Mouse (Mus musculus) midbrain, embryonic 16.5 days (tissue): ENCODE data around the gene Gm5136. TPM values are rescaled to one million over a fixed set of nuclear protein-coding genes. Genes with fewer than 3 reads are reported as not detected.

Experiments
- ATAC-seq: fragments of 200-750 bp; cut with Nextera tagmentation; 2 replicates; pipeline ENCODE4 v1.8.0; 2017; ENCODE audit warnings: moderate TSS enrichment
- H3K27ac ChIP-seq: fragments of 300-500 bp; sonication (generic); 2 replicates; pipeline ENCODE4 v1.5.1; 2014; ENCODE audit warnings: mild to moderate bottlenecking, low read length, mixed read lengths
- H3K27me3 ChIP-seq: fragments of 300-500 bp; sonication (generic); 2 replicates; pipeline ENCODE4 v1.6.1; 2014; ENCODE audit warnings: low read depth, low read length, mixed read lengths; ENCODE audit not compliant: control insufficient read depth, insufficient read depth
- H3K36me3 ChIP-seq: fragments of 300-500 bp; sonication (generic); 2 replicates; pipeline ENCODE4 v1.6.1; 2014; ENCODE audit warnings: mild to moderate bottlenecking, low read length, moderate library complexity, mixed read lengths; ENCODE audit not compliant: control insufficient read depth, insufficient read depth
- H3K4me1 ChIP-seq: fragments of 300-500 bp; sonication (generic); 2 replicates; pipeline ENCODE4 v1.6.1; 2014; ENCODE audit warnings: mild to moderate bottlenecking, low read length, mixed read lengths; ENCODE audit not compliant: control insufficient read depth, insufficient read depth
- H3K4me2 ChIP-seq: fragments of 300-500 bp; sonication (generic); 2 replicates; pipeline ENCODE4 v1.6.1; 2014; ENCODE audit warnings: mild to moderate bottlenecking, low read length, mixed read lengths
- H3K4me3 ChIP-seq: fragments of 300-500 bp; sonication (generic); 2 replicates; pipeline ENCODE4 v1.5.1; 2014; ENCODE audit warnings: low read depth, mild to moderate bottlenecking, low read length, moderate library complexity, mixed read lengths
- H3K9ac ChIP-seq: fragments of 300-500 bp; sonication (generic); 2 replicates; pipeline ENCODE4 v1.6.1; 2014; ENCODE audit warnings: low read depth, low read length, mixed read lengths
- H3K9me3 ChIP-seq: fragments of 300-500 bp; sonication (generic); replicated peaks from 2 replicates; pipeline ENCODE4 v1.6.1; 2014; ENCODE audit warnings: mild to moderate bottlenecking, low read length, mixed read lengths; ENCODE audit not compliant: control insufficient read depth, poor library complexity, severe bottlenecking
- WGBS: fragments of 180-500 bp; shearing (Covaris S2); extraction: QIAGEN DNeasy Blood & Tissue Kit; methylation state at CpG from one replicate; pipeline ENCODE4 v1.1.7; 2014; 5-methylcytosine and 5-hydroxymethylcytosine counted together
- polyA plus RNA-seq: library from polyadenylated mRNA; unstranded; fragments of >200 nt; fragmentation: Nextera tagmentation; extraction: Ambion mirVana; gene quantifications from 2 replicates; pipeline ENCODE4 v1.2.1, GENCODE M21; 2015

Gm5136 gene
- polyA plus RNA-seq, 1 experiment from 2014 or later, result 0.39 TPM

DNA sequence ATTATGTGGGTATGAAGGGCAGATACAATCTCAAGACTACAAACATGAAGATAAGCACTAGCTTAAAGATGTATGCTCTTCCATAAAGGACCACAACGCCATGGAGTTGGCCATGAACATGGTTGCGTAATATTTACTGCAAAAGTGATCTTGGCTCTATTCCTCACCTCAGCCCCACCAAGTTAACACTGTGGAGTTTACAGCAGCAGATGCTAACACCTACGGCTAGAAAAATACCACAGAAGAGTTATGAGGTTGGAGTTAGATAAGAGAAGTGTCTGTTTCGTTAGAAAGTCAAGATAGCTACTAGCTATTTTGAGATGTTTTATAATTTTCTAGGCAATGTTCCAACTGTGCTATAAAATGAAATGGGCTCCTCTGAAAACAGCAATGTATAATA lies 43.1 kb downstream of the Gm5136 start:
- no peak for ATAC-seq
- no peaks in the 10 kb centered on the region for H3K36me3 ChIP-seq
- H3K27me3 ChIP-seq, result no peaks in the 10 kb centered on the region
- no peak overlapping the region for H3K27ac ChIP-seq
- peaks cover 3% of the 10 kb centered on the region; the same call in 1 of the 2 replicates for H3K4me1 ChIP-seq
- no peak overlapping the region for H3K4me3 ChIP-seq
- H3K9ac ChIP-seq, result no peak overlapping the region
- no peak overlapping the region for H3K4me2 ChIP-seq
- WGBS, result 96% methylated on average over 4 of the region's 4 CpGs
- no peaks in the 10 kb centered on the region for H3K9me3 ChIP-seq

- H3K36me3 ChIP-seq, result no peaks in the 10 kb centered on the region
- no peaks in the 10 kb centered on the region for H3K27me3 ChIP-seq
- no peaks in the 10 kb centered on the region for H3K9me3 ChIP-seq
- H3K9ac ChIP-seq, result no peak overlapping the region
- no peak for ATAC-seq
- 95% methylated on average over 11 of the region's 11 CpGs for WGBS
- no peak overlapping the region for H3K4me2 ChIP-seq
- H3K4me3 ChIP-seq, result no peak overlapping the region
- peaks cover 3% of the 10 kb centered on the region; the same call in 1 of the 2 replicates for H3K4me1 ChIP-seq
- no peak overlapping the region for H3K27ac ChIP-seq
Observed at GRCm38 (mm10) chr10:108655074-108655473, 44.9 kb downstream of the Gm5136 start.

DNA sequence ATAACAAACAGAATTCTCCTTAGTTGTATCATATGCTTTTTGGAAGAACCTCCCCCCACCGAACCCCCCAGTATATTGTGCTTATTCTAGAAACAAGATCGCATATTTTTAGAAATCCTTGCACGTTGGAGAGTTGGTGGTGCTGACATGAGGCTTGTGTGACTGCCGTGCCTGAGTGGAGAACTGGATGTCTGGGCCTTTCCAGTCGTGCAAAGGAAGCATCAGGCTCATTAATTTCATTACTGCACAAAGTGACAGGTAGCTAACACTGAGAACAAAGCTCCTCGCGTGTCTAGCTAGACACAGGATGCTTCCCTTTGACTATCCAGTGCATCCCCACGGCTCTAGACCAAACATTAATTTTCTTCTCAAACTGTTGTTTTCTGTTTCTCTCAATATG lies 47.1 kb downstream of the Gm5136 start:
- no peak overlapping the region for H3K4me2 ChIP-seq
- H3K4me3 ChIP-seq, result no peak overlapping the region
- WGBS, result 75% methylated on average over 8 of the region's 8 CpGs
- no peaks in the 10 kb centered on the region for H3K9me3 ChIP-seq
- no peak for ATAC-seq
- no peaks in the 10 kb centered on the region for H3K36me3 ChIP-seq
- no peaks in the 10 kb centered on the region for H3K27me3 ChIP-seq
- no peak overlapping the region for H3K9ac ChIP-seq
- peaks cover 8% of the 10 kb centered on the region; the same call in 1 of the 2 replicates for H3K4me1 ChIP-seq
- no peak overlapping the region for H3K27ac ChIP-seq

DNA sequence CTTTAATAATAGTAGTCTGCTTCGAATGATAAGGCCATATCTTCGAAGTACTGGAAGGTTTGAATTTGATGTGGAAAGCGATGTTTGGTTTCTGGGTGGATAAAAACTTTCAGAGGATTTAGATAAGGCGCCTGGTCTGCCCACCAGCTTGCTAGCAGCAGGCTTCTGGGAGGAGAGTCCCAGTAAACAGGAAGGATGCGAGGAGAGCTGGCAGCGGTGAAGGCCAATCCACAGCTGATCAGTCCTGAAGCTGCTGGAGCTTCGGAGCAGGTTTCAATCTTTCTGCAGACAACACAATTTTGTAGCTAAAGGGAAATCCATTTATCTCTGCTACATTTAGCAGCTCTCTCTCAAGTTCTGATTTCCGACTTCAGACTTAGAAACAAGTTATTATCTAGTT lies 47.9 kb downstream of the Gm5136 start:
- no peak overlapping the region for H3K4me2 ChIP-seq
- no peak for ATAC-seq
- H3K36me3 ChIP-seq, result no peaks in the 10 kb centered on the region
- 83% methylated on average over 8 of the region's 8 CpGs for WGBS
- no peak overlapping the region for H3K4me3 ChIP-seq
- no peaks in the 10 kb centered on the region for H3K9me3 ChIP-seq
- H3K27me3 ChIP-seq, result no peaks in the 10 kb centered on the region
- H3K4me1 ChIP-seq, result peaks cover 8% of the 10 kb centered on the region; the same call in 1 of the 2 replicates
- no peak overlapping the region for H3K9ac ChIP-seq
- no peak overlapping the region for H3K27ac ChIP-seq

- H3K9me3 ChIP-seq, result no peaks in the 10 kb centered on the region
- no peaks in the 10 kb centered on the region for H3K36me3 ChIP-seq
- WGBS, result 67% methylated on average over 7 of the region's 7 CpGs
- H3K27me3 ChIP-seq, result no peaks in the 10 kb centered on the region
- no peak for ATAC-seq
- no peak overlapping the region for H3K4me3 ChIP-seq
- H3K4me1 ChIP-seq, result peaks cover 8% of the 10 kb centered on the region; the same call in 1 of the 2 replicates
- no peak overlapping the region for H3K9ac ChIP-seq
- H3K27ac ChIP-seq, result peak overlapping the region; percentile 23
- H3K4me2 ChIP-seq, result no peak overlapping the region
Observed at GRCm38 (mm10) chr10:108649174-108649573, 50.8 kb downstream of the Gm5136 start.
